Mouse (Mus musculus) mesoderm, embryonic 11.5 days (tissue): ENCODE measurements at regions not wholly inside any gene's neighbourhood (a gene's known extent, or its start where the extent isn't known, plus 50 kb on each side); places are given as distances from the start of the nearest gene placed in this dataset.

Experiments
- DNase-seq: peaks from one replicate; pipeline ENCODE4 v3.0.0-alpha.2; 2012; ENCODE audit warnings: low read depth, low spot score

GRCm38 (mm10) chr2:72880016-72880415 is 100.2 kb downstream of the Sp3 start:
- DNase-seq, result no peak

GRCm38 (mm10) chr2:72881554-72881953 is 98.7 kb downstream of the Sp3 start:
- no peak for DNase-seq

- no peak for DNase-seq
These were observed 94.0 kb downstream of the Sp3 start for GRCm38 (mm10) chr2:72886250-72886649.
